Mouse (Mus musculus) testis, adult 2 months (tissue): ENCODE results near the gene Spata16. TPM values are rescaled to one million over a fixed set of nuclear protein-coding genes. Genes with fewer than 3 reads are reported as not detected.

Source experiments
- H3K27ac ChIP-seq: fragments of 200-500 bp; 2 replicates; pipeline ENCODE4 v1.5.1; 2012; ENCODE audit warnings: low read depth, low read length; ENCODE audit not compliant: control insufficient read depth, insufficient read depth
- H3K27me3 ChIP-seq: fragments of 200-500 bp; 2 replicates; pipeline ENCODE4 v1.6.1; 2012; ENCODE audit warnings: mild to moderate bottlenecking, low read length, moderate library complexity; ENCODE audit not compliant: control insufficient read depth, insufficient read depth
- H3K36me3 ChIP-seq: fragments of 200-500 bp; 2 replicates; pipeline ENCODE4 v1.6.1; 2012; ENCODE audit warnings: mild to moderate bottlenecking, low read length; ENCODE audit not compliant: control insufficient read depth, insufficient read depth
- H3K4me1 ChIP-seq: fragments of 200-500 bp; 2 replicates; pipeline ENCODE4 v1.6.1; 2012; ENCODE audit warnings: low read length; ENCODE audit not compliant: control insufficient read depth, insufficient read depth
- H3K4me3 ChIP-seq: fragments of 200-500 bp; 2 replicates; pipeline ENCODE4 v1.5.1; 2012; ENCODE audit warnings: low read depth, mild to moderate bottlenecking, low read length, moderate library complexity, mixed read lengths; ENCODE audit not compliant: control insufficient read depth
- CTCF ChIP-seq: fragments of 200-500 bp; IDR thresholded peaks from 2 replicates; pipeline ENCODE4 v1.5.1; 2012; ENCODE audit warnings: low read depth, mild to moderate bottlenecking, inconsistent platforms, low read length, moderate library complexity; ENCODE audit not compliant: control insufficient read depth, insufficient read depth, insufficient replicate concordance
- POLR2A ChIP-seq: fragments of 200-500 bp; IDR thresholded peaks from 2 replicates; pipeline ENCODE4 v1.6.1; 2012; ENCODE audit warnings: low read depth, mild to moderate bottlenecking, inconsistent platforms, low read length, moderate library complexity; ENCODE audit not compliant: control insufficient read depth
- polyA plus RNA-seq: library from polyadenylated mRNA; depleted of rRNA; stranded (reverse); fragments of >200 nt; gene quantifications from 2 replicates; pipeline ENCODE4 v1.2.3, GENCODE M21; 2012

Spata16 gene
- polyA plus RNA-seq, 1 experiment, result 144 TPM

- TF ChIP-seq POLR2A (no peak), CTCF (no peak)
- H3K27ac ChIP-seq, result no peak overlapping the region
- no peaks in the 10 kb centered on the region for H3K36me3 ChIP-seq
- H3K4me3 ChIP-seq, result no peak overlapping the region
- H3K4me1 ChIP-seq, result no peaks in the 10 kb centered on the region
- H3K27me3 ChIP-seq, result no peaks in the 10 kb centered on the region
These were observed 158.6 kb downstream of the Spata16 start for GRCm38 (mm10) chr3:26795851-26796538.

- Histone ChIP-seq H3K36me3 (no peaks in the 10 kb centered on the region), H3K27me3 (no peaks in the 10 kb centered on the region), H3K4me1 (no peaks in the 10 kb centered on the region), H3K4me3 (no peak overlapping the region), H3K27ac (no peak overlapping the region)
- TF ChIP-seq CTCF, result no peak
- TF ChIP-seq POLR2A, result no peak
These were observed 159.5 kb downstream of the Spata16 start for GRCm38 (mm10) chr3:26796954-26797353.

GRCm38 (mm10) chr3:26814307-26814706, 176.9 kb downstream of the Spata16 start:
- H3K36me3 ChIP-seq, result no peaks in the 10 kb centered on the region
- no peaks in the 10 kb centered on the region for H3K27me3 ChIP-seq
- TF ChIP-seq POLR2A (no peak), CTCF (no peak)
- no peak overlapping the region for H3K27ac ChIP-seq
- H3K4me1 ChIP-seq, result no peaks in the 10 kb centered on the region
- H3K4me3 ChIP-seq, result no peak overlapping the region

- TF ChIP-seq POLR2A (no peak), CTCF (no peak)
- H3K27ac ChIP-seq, result no peak overlapping the region
- no peaks in the 10 kb centered on the region for H3K4me1 ChIP-seq
These were observed 178.3 kb downstream of the Spata16 start for GRCm38 (mm10) chr3:26815764-26816163.

DNA sequence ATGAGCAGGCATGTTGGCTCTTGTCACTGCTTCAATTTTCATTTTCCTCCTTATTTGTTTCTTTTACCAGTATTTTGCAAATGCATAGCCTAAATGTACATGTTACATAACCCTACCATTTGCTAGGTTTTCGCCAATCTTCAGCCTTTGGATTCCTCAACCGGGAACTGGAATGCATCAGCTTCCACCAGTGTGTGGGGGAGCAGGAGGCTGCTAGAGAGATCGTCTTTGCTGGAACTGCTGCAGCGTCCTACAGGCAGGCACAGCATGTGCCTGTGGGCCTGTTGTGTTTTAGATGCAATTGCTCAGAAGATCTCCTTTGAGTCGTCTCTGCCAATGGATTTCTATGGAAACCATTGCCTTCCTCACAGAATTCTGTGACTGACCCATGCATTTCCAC, 182.0 kb downstream of the Spata16 start:
- no peaks in the 10 kb centered on the region for H3K27me3 ChIP-seq
- H3K4me3 ChIP-seq, result no peak overlapping the region
- H3K27ac ChIP-seq, result no peak overlapping the region
- H3K4me1 ChIP-seq, result no peaks in the 10 kb centered on the region
- no peak for TF ChIP-seq CTCF
- no peak for TF ChIP-seq POLR2A
- no peaks in the 10 kb centered on the region for H3K36me3 ChIP-seq

More at GRCm38 (mm10) chr3:26815764-26816163, 178.3 kb downstream of the Spata16 start:
- Histone ChIP-seq H3K36me3 (no peaks in the 10 kb centered on the region), H3K27me3 (no peaks in the 10 kb centered on the region), H3K4me3 (no peak overlapping the region)

- no peaks in the 10 kb centered on the region for H3K27me3 ChIP-seq
- TF ChIP-seq CTCF, result no peak
- no peaks in the 10 kb centered on the region for H3K4me1 ChIP-seq
- no peak overlapping the region for H3K4me3 ChIP-seq
- H3K36me3 ChIP-seq, result no peaks in the 10 kb centered on the region
- no peak overlapping the region for H3K27ac ChIP-seq
These were observed 189.8 kb downstream of the Spata16 start for GRCm38 (mm10) chr3:26826958-26827839.

- Histone ChIP-seq H3K27me3 (no peaks in the 10 kb centered on the region), H3K4me3 (no peak overlapping the region), H3K36me3 (no peaks in the 10 kb centered on the region), H3K4me1 (no peaks in the 10 kb centered on the region), H3K27ac (no peak overlapping the region)
- TF ChIP-seq CTCF (no peak), POLR2A (no peak)
These were observed 195.5 kb downstream of the Spata16 start for GRCm38 (mm10) chr3:26832954-26833353.
